Mouse (Mus musculus): Measurements from ENCODE around the gene Ifitm7. TPM values are rescaled to one million over a fixed set of nuclear protein-coding genes. Genes with fewer than 3 reads are reported as not detected.

Ifitm7 gene
- total and polyA plus RNA-seq, 2 experiments from 2014 or later = 0.42 to 1.9 TPM

DNA sequence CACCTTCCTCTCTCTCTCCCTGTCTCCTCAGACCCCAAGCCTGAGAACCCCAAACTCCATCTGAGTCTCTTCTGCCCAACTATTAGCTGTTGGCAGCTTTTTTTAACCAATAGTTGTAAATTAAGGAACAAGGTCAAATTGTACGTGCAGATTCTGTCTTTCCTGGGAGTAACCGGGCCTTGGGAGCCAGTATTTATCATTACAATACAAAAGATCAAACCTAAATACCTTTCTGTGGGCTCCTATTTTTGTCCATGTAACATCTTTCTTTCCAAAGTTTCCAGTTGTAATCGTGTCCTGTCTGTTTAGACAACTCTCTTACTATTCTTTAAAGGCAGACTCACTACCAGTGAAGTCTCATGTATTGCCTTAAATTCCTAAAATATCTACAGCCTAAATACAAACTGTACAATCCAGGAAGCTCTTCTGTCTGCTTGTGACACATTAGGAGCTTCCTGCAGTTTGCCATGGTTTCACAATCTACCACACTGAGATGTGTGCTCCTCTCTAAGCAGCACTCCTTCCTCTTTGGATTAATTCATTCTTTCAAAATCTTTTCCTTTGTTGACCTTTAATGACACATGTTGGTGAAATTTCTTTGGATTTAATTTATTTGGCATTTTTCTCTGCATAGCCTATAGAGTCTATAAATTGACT is 34.6 kb upstream of the Ifitm7 start:
- Histone ChIP-seq H3K27me3 (ENCODE audit: insufficient read depth, low read length) (no peaks in the 10 kb centered on the region), H3K4me2 (ENCODE audit: low read depth, low read length) (no peak overlapping the region), H3K4me3 (ENCODE audit: low read length) (no peak overlapping the region), H3K27ac (no peak overlapping the region), H3K9me3 (ENCODE audit: low read length) (no peaks in the 10 kb centered on the region), H3K4me1 (ENCODE audit: insufficient read depth, low read length) (no peaks in the 10 kb centered on the region), H3K36me3 (ENCODE audit: insufficient read depth, low read length) (no peaks in the 10 kb centered on the region), H3K9ac (replicated peaks; ENCODE audit: low read length) (no peak overlapping the region)
- TF ChIP-seq CTCF (IDR thresholded peaks at IDR 0.05; ENCODE audit: low read depth) = no peak
- no peak for ATAC-seq
- 87% methylated on average over 3 of the region's 3 CpGs for WGBS
- DNase-seq (ENCODE audit: low spot score) = no peak

- Histone ChIP-seq H3K9me3 (ENCODE audit: low read length) (no peaks in the 10 kb centered on the region), H3K9ac (replicated peaks; ENCODE audit: low read length) (no peak overlapping the region), H3K4me3 (ENCODE audit: low read length) (no peak overlapping the region), H3K36me3 (ENCODE audit: insufficient read depth, low read length) (no peaks in the 10 kb centered on the region), H3K4me1 (ENCODE audit: insufficient read depth, low read length) (no peaks in the 10 kb centered on the region), H3K27ac (no peak overlapping the region), H3K27me3 (ENCODE audit: insufficient read depth, low read length) (no peaks in the 10 kb centered on the region), H3K4me2 (ENCODE audit: low read depth, low read length) (no peak overlapping the region)
- DNase-seq (ENCODE audit: low spot score) (no peak), ATAC-seq (no peak)
- TF ChIP-seq CTCF (IDR thresholded peaks at IDR 0.05; ENCODE audit: low read depth) = no peak
- WGBS = 92% methylated on average over 8 of the region's 8 CpGs
Measured at GRCm38 (mm10) chr16:14017306-14017705, 30.6 kb upstream of the Ifitm7 start.

- Histone ChIP-seq H3K27ac (no peak overlapping the region), H3K36me3 (ENCODE audit: insufficient read depth, low read length) (no peaks in the 10 kb centered on the region), H3K4me3 (ENCODE audit: low read length) (no peak overlapping the region), H3K4me2 (ENCODE audit: low read depth, low read length) (no peak overlapping the region), H3K27me3 (ENCODE audit: insufficient read depth, low read length) (no peaks in the 10 kb centered on the region), H3K9ac (replicated peaks; ENCODE audit: low read length) (no peak overlapping the region), H3K4me1 (ENCODE audit: insufficient read depth, low read length) (no peaks in the 10 kb centered on the region), H3K9me3 (ENCODE audit: low read length) (no peaks in the 10 kb centered on the region)
- ATAC-seq = no peak
- TF ChIP-seq CTCF (IDR thresholded peaks at IDR 0.05; ENCODE audit: low read depth) = no peak
- WGBS = 96% methylated on average over 4 of the region's 4 CpGs
- DNase-seq (ENCODE audit: low spot score) = no peak
Measured at GRCm38 (mm10) chr16:14009966-14010365, 23.3 kb upstream of the Ifitm7 start.

GRCm38 (mm10) chr16:14008708-14009107 is 22.0 kb upstream of the Ifitm7 start:
- H3K27me3 ChIP-seq (ENCODE audit: insufficient read depth, low read length) = no peaks in the 10 kb centered on the region
- H3K4me3 ChIP-seq (ENCODE audit: low read length) = no peak overlapping the region
- no peak for TF ChIP-seq CTCF (IDR thresholded peaks at IDR 0.05; ENCODE audit: low read depth)
- H3K9ac ChIP-seq (replicated peaks; ENCODE audit: low read length) = no peak overlapping the region
- ATAC-seq = no peak
- no peaks in the 10 kb centered on the region for H3K9me3 ChIP-seq (ENCODE audit: low read length)
- H3K36me3 ChIP-seq (ENCODE audit: insufficient read depth, low read length) = no peaks in the 10 kb centered on the region
- no peak for DNase-seq (ENCODE audit: low spot score)
- no peaks in the 10 kb centered on the region for H3K4me1 ChIP-seq (ENCODE audit: insufficient read depth, low read length)
- no peak overlapping the region for H3K27ac ChIP-seq
- no peak overlapping the region for H3K4me2 ChIP-seq (ENCODE audit: low read depth, low read length)

DNA sequence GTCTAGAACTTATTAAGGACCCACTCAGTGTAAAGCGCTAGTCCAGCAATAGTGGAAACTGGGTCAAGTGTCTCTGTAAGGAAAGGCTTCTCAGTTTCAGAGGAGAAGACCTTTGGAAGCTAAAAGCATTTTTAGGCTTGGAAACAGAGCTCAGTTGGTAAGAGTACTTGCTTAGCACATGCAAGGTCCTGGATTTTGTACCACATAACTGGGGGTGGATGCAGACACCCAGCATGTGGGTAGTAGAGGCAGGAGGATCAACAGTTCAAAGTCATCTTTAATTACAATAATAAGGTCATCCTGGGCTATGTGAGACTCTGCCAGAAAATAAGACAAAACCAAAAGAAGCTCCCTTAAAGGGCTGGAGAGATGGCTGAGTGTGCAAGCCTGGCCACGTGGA is 21.4 kb upstream of the Ifitm7 start:
- H3K36me3 ChIP-seq (ENCODE audit: insufficient read depth, low read length) = no peaks in the 10 kb centered on the region
- no peak overlapping the region for H3K4me3 ChIP-seq (ENCODE audit: low read length)
- H3K4me2 ChIP-seq (ENCODE audit: low read depth, low read length) = no peak overlapping the region
- WGBS = 79% methylated on average over 2 of the region's 2 CpGs
- no peak for DNase-seq (ENCODE audit: low spot score)
- no peaks in the 10 kb centered on the region for H3K9me3 ChIP-seq (ENCODE audit: low read length)
- TF ChIP-seq CTCF (IDR thresholded peaks at IDR 0.05; ENCODE audit: low read depth) = no peak
- no peaks in the 10 kb centered on the region for H3K27me3 ChIP-seq (ENCODE audit: insufficient read depth, low read length)
- ATAC-seq = no peak
- no peak overlapping the region for H3K27ac ChIP-seq
- H3K4me1 ChIP-seq (ENCODE audit: insufficient read depth, low read length) = no peaks in the 10 kb centered on the region
- no peak overlapping the region for H3K9ac ChIP-seq (replicated peaks; ENCODE audit: low read length)

DNA sequence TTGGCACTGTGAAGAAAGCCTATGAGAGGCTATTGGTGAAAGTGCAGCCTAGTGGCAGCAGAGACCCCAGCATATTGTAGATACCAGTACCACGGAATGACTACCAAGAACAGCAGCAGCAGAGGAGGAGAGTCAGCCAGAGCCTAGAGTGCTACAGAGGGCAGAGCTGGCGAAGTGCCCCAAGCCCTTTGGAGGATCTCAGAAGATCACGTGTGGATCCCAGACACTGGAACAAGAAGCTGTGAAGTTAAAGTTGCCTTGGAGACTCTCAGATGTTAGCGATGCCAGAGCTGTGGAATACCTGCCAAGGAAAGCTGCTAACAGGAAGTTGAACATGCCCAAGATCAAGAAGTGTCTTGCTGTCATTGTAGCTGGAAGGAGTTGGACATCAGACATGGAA is 18.6 kb upstream of the Ifitm7 start:
- no peak for TF ChIP-seq CTCF (IDR thresholded peaks at IDR 0.05; ENCODE audit: low read depth)
- no peaks in the 10 kb centered on the region for H3K4me1 ChIP-seq (ENCODE audit: insufficient read depth, low read length)
- 82% methylated on average over 4 of the region's 4 CpGs for WGBS

DNA sequence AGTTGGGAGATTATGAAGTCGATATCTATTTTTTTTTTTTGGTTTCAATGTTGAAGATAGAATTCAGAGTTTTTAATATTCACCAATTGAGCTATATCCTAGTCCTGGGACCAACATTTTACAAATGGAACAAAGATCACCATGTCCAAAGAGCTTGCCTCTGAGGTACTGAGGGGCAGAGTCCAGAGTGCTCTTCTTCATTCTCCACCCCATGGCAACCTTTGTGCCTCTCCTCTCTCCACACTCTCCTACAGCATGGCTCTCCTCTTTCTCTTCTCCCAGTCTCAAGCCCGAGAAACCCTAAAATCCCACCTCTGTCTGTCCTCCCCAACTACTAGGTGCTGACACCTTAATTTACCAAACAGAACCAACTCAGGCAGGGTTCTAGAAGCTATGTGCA is 18.0 kb upstream of the Ifitm7 start:
- H3K9ac ChIP-seq (replicated peaks; ENCODE audit: low read length) = no peak overlapping the region
- no peak for ATAC-seq
- no peaks in the 10 kb centered on the region for H3K9me3 ChIP-seq (ENCODE audit: low read length)
- H3K27ac ChIP-seq = no peak overlapping the region
- no peaks in the 10 kb centered on the region for H3K4me1 ChIP-seq (ENCODE audit: insufficient read depth, low read length)
- WGBS = 80% methylated on average over 2 of the region's 2 CpGs
- DNase-seq (ENCODE audit: low spot score) = no peak
- H3K36me3 ChIP-seq (ENCODE audit: insufficient read depth, low read length) = no peaks in the 10 kb centered on the region
- H3K4me2 ChIP-seq (ENCODE audit: low read depth, low read length) = no peak overlapping the region
- TF ChIP-seq CTCF (IDR thresholded peaks at IDR 0.05; ENCODE audit: low read depth) = no peak
- H3K4me3 ChIP-seq (ENCODE audit: low read length) = no peak overlapping the region
- H3K27me3 ChIP-seq (ENCODE audit: insufficient read depth, low read length) = no peaks in the 10 kb centered on the region

More for the DNA sequence above, 18.6 kb upstream of the Ifitm7 start:
- no peak overlapping the region for H3K4me2 ChIP-seq (ENCODE audit: low read depth, low read length)
- ATAC-seq (no peak), DNase-seq (ENCODE audit: low spot score) (no peak)
- H3K9ac ChIP-seq (replicated peaks; ENCODE audit: low read length) = no peak overlapping the region
- no peaks in the 10 kb centered on the region for H3K36me3 ChIP-seq (ENCODE audit: insufficient read depth, low read length)
- no peak overlapping the region for H3K4me3 ChIP-seq (ENCODE audit: low read length)
- no peak overlapping the region for H3K27ac ChIP-seq
- H3K9me3 ChIP-seq (ENCODE audit: low read length) = no peaks in the 10 kb centered on the region
- no peaks in the 10 kb centered on the region for H3K27me3 ChIP-seq (ENCODE audit: insufficient read depth, low read length)
